Mouse (Mus musculus) mature B cell (primary cell): ENCODE results near the gene Rab11fip3.
"Not testable (repeated sequence)": the region's sequence is repeated elsewhere in the genome, so short reads cannot be mapped to it uniquely, and the experiment has no call there.

Source experiments
- in situ Hi-C: fragments of 300-500 bp; cut with MboI; formaldehyde crosslinking; loops from 2 replicates; pipeline ENCODE4 v1.14.3; 2019

The Rab11fip3 gene

GRCm38 (mm10) chr17:26040711-26041110 lies 28.6 kb downstream of the Rab11fip3 start:
- in situ Hi-C loops: not testable (repeated sequence)

- in situ Hi-C loops: no loop called here
Measured at GRCm38 (mm10) chr17:26032037-26032436, 37.3 kb downstream of the Rab11fip3 start.

DNA sequence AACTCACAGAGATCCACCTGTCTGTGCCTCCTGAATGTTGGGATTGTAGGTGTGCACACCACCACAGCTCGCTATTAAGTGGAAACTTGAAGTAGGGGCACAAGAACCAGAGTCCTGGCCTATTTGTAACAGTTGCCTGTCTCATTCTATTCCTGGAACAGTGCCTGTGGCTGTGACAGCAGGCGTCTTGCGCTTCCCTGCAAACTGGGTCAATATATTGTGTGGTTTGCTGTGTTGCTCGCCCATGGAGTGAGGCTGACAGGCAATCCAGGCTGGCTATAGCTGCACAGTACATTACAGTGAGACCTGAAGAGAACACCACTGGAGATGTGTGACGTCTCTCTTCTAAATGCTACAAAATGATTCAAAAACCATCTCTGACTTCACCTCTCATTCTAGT lies 37.8 kb downstream of the Rab11fip3 start:
- in situ Hi-C loops: no loop called here

- in situ Hi-C loops: no loop called here
Measured at GRCm38 (mm10) chr17:26028261-26028660, 41.1 kb downstream of the Rab11fip3 start.

DNA sequence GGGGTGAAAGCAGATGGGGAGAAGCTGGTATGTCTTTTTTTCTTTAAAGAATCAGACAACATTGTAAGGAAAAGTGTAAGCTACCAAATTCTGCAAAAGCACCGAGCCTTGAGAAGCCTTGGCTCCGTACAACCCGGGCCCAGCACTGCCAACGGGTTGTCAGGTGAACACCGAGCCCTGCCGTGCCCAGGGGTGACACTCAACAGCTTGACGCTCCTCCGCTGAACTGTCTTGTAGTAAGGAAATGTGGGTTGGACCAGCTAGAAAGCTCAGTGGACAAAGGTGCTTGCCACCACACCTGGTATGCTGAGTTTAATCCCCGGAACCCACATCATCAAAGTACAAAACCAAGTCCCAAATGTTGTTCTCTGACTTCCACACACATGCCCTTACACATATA lies 44.7 kb downstream of the Rab11fip3 start:
- in situ Hi-C loops: no loop called here

DNA sequence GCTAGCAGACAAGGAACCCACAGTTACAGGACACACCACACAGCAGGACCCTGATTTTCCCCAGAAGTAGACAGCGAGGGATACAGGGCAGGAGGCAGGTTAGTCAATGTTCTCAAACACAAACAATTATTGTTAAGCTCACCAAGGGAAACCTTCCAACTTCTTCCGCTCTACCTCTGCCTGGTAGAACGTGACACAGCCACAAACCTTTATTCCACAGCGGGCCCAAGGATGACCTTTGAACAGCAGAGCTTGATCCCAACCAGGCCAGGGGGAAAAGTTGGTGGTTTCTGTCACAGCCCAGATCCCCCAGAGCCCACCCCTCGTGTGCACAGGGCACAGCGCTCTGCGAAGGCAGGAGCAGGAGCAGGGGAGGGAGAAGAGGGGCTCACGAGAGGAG lies 45.4 kb downstream of the Rab11fip3 start:
- in situ Hi-C loops: no loop called here

- in situ Hi-C loops: no loop called here
Measured at GRCm38 (mm10) chr17:26023181-26023580, 46.2 kb downstream of the Rab11fip3 start.

GRCm38 (mm10) chr17:26021728-26022341 lies 47.5 kb downstream of the Rab11fip3 start:
- in situ Hi-C loops: no loop called here

DNA sequence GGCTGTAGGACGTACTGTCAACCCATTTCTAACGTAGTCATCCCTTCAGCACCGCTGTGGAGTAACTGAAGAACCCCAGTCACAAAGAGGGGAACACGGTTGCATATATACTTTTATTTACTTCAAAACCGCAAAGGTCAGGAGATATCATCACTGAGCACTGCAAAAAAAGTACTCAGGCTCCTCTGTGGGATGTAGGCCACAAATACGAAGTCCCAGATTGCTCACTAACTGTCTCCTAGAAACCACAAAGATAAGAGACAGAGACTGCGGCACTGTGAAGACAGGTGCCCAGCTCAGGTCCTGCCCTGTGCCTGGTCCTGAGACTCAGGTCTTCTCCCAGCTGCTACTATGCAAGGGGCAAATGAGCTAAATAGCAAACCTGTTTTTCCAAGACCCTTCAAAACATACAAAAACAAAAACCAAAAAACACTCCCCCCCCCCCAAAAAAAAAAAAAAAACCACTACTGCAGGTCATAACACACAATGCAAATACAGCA lies 48.5 kb downstream of the Rab11fip3 start:
- in situ Hi-C loops: no loop called here

- in situ Hi-C loops: no loop called here
Measured at GRCm38 (mm10) chr17:26018388-26018787, 51.0 kb downstream of the Rab11fip3 start.

DNA sequence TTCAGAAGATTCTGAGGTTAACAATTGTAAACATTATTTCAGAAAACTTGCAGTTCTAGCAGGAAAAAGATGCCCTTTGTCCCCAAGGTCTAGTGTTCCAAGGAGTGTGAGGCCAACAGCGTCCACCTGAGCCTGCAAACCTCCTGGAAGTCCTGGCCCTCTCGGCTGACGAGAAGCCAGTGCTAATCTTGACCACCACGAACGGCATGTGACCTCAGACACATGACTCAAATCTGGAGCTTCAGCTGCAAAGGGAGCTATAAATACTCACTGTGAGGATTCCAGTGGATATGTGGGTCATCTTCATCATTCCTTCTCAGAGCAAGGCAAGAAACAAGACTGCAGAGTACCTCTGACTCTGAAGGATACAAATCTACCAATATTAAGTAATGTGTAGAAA lies 51.4 kb downstream of the Rab11fip3 start:
- in situ Hi-C loops: no loop called here

- in situ Hi-C loops: no loop called here
Measured at GRCm38 (mm10) chr17:26017021-26017420, 52.3 kb downstream of the Rab11fip3 start.

DNA sequence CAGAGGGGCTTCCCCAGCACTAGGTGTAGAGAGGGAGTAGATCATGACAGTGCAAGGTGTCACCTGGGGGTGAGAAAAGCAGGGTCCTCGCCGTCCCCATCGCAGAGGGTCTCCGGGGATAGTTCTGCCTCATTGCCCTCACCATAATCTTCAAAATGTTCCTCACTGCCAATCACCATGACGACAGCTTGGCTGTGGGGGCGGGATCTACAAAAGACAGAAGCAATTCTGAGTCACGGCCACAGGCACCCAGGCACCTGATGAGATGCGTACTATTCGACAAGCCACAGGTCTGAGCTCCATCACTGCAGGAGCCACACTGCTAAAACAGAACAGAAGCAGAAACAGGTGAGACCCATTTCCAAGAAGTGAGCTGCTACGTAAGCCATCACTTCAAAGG lies 55.6 kb downstream of the Rab11fip3 start:
- in situ Hi-C loops: loop anchor here (5.0 kb wide), 1 partner anchor 121 kb away; no protein-coding TSS in a partner anchor

DNA sequence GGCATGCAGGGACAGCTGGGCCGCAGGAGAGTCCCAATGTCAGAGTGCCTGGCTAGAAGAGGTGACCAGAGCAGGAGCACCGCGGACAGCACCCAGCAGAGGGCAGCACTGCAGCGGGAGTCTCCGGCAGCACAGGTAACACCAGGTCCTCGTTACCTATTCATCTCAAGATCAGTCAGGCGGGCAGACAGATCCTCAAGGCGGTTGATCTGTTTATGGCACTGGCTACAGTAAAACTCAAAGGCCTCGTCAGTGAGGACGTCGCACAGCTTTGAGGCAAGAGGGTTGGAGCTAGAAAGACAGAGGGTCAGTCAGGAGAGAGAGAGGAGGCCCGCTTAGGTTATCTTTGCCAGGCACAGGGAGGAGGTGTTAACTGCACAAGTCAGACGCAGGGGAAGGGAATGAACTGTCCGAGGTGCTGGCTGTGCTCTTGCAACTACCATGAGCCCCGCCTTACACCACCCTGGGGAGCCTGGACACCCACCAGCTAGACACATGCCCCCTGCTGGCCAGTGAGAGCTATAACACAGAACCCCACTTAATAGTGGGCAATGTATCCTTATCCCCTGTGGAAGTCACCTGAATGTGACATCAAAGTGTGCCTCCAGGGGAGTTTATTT lies 57.4 kb downstream of the Rab11fip3 start:
- in situ Hi-C loops: loop anchor here (5.0 kb wide), 1 partner anchor 120 kb away; no protein-coding TSS in a partner anchor

- in situ Hi-C loops: no loop called here
Measured at GRCm38 (mm10) chr17:26009540-26009939, 59.8 kb downstream of the Rab11fip3 start.

DNA sequence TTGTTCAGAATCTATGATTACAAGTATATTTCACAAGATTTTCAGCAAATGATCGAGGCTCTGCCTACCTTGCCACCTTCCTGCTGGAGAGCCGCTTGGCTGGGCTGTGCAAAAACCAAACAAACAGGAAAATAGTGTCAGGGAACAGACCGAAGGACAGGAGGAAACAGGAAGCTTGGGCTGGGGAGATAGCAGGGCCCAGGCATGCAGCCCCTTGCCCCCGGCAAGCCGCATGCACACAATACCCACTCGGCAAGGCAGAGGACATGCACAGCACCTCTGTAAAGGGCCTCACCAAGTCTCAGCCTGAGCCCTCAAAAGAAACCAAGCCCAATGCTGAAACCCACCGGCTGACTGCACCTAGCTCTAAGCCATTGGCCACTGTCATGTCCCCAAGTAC lies 60.6 kb downstream of the Rab11fip3 start:
- in situ Hi-C loops: no loop called here

- in situ Hi-C loops: no loop called here
Measured at GRCm38 (mm10) chr17:26008331-26008730, 61.0 kb downstream of the Rab11fip3 start.

GRCm38 (mm10) chr17:26007646-26008045 lies 61.7 kb downstream of the Rab11fip3 start:
- in situ Hi-C loops: no loop called here

GRCm38 (mm10) chr17:26005731-26006450 lies 63.5 kb downstream of the Rab11fip3 start:
- in situ Hi-C loops: no loop called here

- in situ Hi-C loops: no loop called here
Measured at GRCm38 (mm10) chr17:26004711-26005110, 64.6 kb downstream of the Rab11fip3 start.

- in situ Hi-C loops: no loop called here
Measured at GRCm38 (mm10) chr17:26003864-26004263, 65.5 kb downstream of the Rab11fip3 start.

DNA sequence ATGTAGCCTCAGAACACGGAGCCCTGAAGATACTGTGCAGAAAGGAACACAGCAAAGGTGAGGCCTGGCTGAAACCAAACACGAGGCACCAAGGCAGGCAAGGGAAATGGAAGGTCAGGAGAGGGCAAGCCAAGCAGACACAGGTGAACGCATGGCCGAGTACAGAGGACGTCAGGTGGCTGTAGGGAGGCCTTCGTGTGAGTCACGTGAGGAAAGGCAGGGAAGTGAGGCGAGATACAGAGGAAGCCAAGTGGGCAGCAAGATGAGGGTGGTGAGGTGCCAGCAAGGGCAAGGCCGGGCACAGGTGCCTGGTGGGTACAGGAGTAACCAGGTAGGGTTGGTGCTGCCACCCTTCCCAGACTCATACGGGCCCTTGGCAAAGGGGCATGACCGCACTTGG lies 70.9 kb downstream of the Rab11fip3 start:
- in situ Hi-C loops: no loop called here

DNA sequence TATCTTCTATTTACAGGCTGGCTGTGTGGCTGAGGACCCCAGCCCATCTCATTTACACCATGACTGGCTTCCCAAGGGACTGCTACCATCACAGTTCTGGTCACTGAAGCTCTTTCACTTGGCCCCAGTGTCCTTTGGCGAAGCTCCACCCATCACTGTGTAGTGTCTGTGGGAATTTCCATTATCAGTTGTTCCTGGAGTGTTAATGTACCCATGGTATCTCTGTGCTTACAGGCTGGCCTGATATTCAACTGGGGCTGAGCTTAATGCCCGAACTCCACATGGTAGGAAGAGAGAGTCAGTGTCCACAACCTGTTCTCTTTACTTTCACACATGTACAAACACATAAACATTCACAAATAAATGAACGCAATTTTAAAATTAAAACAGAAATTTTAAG lies 75.9 kb downstream of the Rab11fip3 start:
- in situ Hi-C loops: no loop called here
